Mouse (Mus musculus) liver, adult 2 months (tissue): ENCODE data around the gene Smchd1. TPM values are rescaled to one million over a fixed set of nuclear protein-coding genes. Genes with fewer than 3 reads are reported as not detected.

Source experiments
- DNase-seq: peaks from one replicate; pipeline ENCODE4 v3.0.0-alpha.2; 2011; ENCODE audit warnings: low read depth, low spot score; ENCODE audit errors: extremely low read depth
- H3K27ac ChIP-seq: fragments of 200-500 bp; replicated peaks from 2 replicates; pipeline ENCODE4 v1.5.1; 2012; ENCODE audit warnings: low read depth, mild to moderate bottlenecking, control low read depth, inconsistent platforms, low read length; ENCODE audit not compliant: insufficient read depth
- H3K27me3 ChIP-seq: fragments of 200-500 bp; 2 replicates; pipeline ENCODE4 v1.6.1; 2012; ENCODE audit warnings: mild to moderate bottlenecking, moderate library complexity, low read length, inconsistent platforms; ENCODE audit not compliant: control insufficient read depth, insufficient read depth
- H3K36me3 ChIP-seq: fragments of 200-500 bp; 2 replicates; pipeline ENCODE4 v1.6.1; 2012; ENCODE audit warnings: low read length, inconsistent platforms; ENCODE audit not compliant: control insufficient read depth, insufficient read depth
- H3K4me1 ChIP-seq: fragments of 200-500 bp; 2 replicates; pipeline ENCODE4 v1.6.1; 2011; ENCODE audit warnings: low read length; ENCODE audit not compliant: control insufficient read depth, insufficient read depth
- H3K4me3 ChIP-seq: fragments of 200-500 bp; 2 replicates; pipeline ENCODE4 v1.5.1; 2011; ENCODE audit warnings: low read depth, mild to moderate bottlenecking, control low read depth, low read length, moderate library complexity; ENCODE audit not compliant: insufficient read depth
- H3K79me2 ChIP-seq: fragments of 200-500 bp; 2 replicates; pipeline ENCODE4 v1.6.1; 2012; ENCODE audit warnings: inconsistent platforms, mild to moderate bottlenecking, low read length, moderate library complexity; ENCODE audit not compliant: control insufficient read depth, insufficient read depth
- H3K9ac ChIP-seq: fragments of 200-500 bp; 2 replicates; pipeline ENCODE4 v1.6.1; 2012; ENCODE audit warnings: low read depth, mild to moderate bottlenecking, control low read depth, inconsistent platforms, low read length
- CTCF ChIP-seq: fragments of 200-500 bp; IDR thresholded peaks from 2 replicates; pipeline ENCODE4 v1.5.1; 2011; ENCODE audit warnings: low read depth, low read length, control low read depth
- POLR2A ChIP-seq: fragments of 200-500 bp; IDR thresholded peaks from 2 replicates; pipeline ENCODE4 v1.6.1; 2011; ENCODE audit warnings: low read length, control low read depth; ENCODE audit not compliant: insufficient read depth; ENCODE audit errors: extremely low read depth
- WGBS: fragments of 180-500 bp; shearing (Covaris S2); methylation state at CpG from one replicate; pipeline ENCODE4 v1.1.7; 2018; 5-methylcytosine and 5-hydroxymethylcytosine counted together
- polyA plus RNA-seq: library from polyadenylated mRNA; depleted of rRNA; stranded (reverse); fragments of >200 nt; gene quantifications from 2 replicates; pipeline ENCODE4 v1.2.3, GENCODE M21; 2012
- total RNA-seq: library from RNA; depleted of rRNA; stranded (reverse); fragments of >200 nt; gene quantifications from 2 replicates; pipeline ENCODE4 v1.2.3, GENCODE M21; 2014

Gene Smchd1
- total and polyA plus RNA-seq, 2 experiments: 2.5 to 17.1 TPM

DNA sequence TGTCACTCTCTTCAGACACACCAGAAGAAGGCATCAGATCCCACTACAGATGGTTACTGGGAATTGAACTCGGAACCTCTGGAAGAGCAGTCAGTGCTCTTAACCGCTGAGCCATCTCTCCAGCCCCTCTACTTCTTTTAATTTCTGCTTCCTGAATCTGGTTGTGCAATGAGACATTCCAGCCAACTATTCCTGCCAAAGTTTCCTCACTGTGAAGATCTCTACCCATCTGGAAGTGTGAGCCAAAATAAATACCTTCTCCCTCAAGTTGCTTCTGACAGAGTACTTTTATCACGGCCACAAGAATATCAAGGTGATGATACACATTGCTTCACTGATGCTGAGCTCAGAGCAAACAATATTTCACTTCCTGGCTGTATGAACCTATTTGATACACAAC is 155.8 kb downstream of the Smchd1 start:
- H3K27ac ChIP-seq: no peak overlapping the region
- H3K4me1 ChIP-seq: no peaks in the 10 kb centered on the region
- no peaks in the 10 kb centered on the region for H3K79me2 ChIP-seq
- H3K36me3 ChIP-seq: no peaks in the 10 kb centered on the region
- H3K27me3 ChIP-seq: no peaks in the 10 kb centered on the region
- TF ChIP-seq CTCF (no peak), POLR2A (no peak)
- peak; percentile 44 for DNase-seq
- H3K4me3 ChIP-seq: no peak overlapping the region
- no peak overlapping the region for H3K9ac ChIP-seq
- 59% methylated on average over 3 of the region's 3 CpGs for whole genome bisulfite sequencing

- H3K79me2 ChIP-seq: no peaks in the 10 kb centered on the region
- no peaks in the 10 kb centered on the region for H3K27me3 ChIP-seq
- WGBS: 93% methylated on average over 4 of the region's 4 CpGs
- H3K4me3 ChIP-seq: no peak overlapping the region
- TF ChIP-seq CTCF (no peak), POLR2A (no peak)
- no peaks in the 10 kb centered on the region for H3K36me3 ChIP-seq
- H3K27ac ChIP-seq: no peak overlapping the region
- H3K9ac ChIP-seq: no peak overlapping the region
- DNase-seq: no peak
- no peaks in the 10 kb centered on the region for H3K4me1 ChIP-seq
Measured at GRCm38 (mm10) chr17:71317571-71317970, 157.6 kb downstream of the Smchd1 start.

DNA sequence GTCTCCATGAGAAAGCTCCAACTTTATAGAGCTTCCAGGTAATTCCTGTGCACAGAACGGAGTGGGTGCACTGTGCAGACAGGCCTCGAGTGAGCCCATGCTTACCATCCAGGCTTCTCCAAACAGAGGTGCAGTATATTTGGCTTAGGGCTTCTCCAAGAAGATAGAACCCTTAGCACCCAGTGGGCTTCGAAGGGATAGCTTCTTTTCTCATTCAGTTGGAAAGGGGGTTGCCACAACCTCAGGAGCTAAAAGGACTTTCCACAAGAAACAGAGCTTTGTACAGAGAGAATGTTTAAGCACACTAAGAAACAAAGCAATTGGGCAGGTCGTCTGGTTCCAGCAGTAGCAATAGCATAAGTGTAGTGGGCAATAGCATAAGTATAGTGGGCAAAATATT is 160.8 kb downstream of the Smchd1 start:
- DNase-seq: no peak
- 79% methylated on average over 4 of the region's 4 CpGs for WGBS
- H3K4me1 ChIP-seq: no peaks in the 10 kb centered on the region
- H3K27me3 ChIP-seq: peaks cover 18% of the 10 kb centered on the region; the same call in 1 of the 2 replicates
- H3K27ac ChIP-seq: no peak overlapping the region
- no peaks in the 10 kb centered on the region for H3K79me2 ChIP-seq
- TF ChIP-seq POLR2A: no peak
- TF ChIP-seq CTCF: no peak
- no peak overlapping the region for H3K4me3 ChIP-seq
- H3K36me3 ChIP-seq: no peaks in the 10 kb centered on the region
- H3K9ac ChIP-seq: no peak overlapping the region

- Histone ChIP-seq H3K27me3 (peaks cover 18% of the 10 kb centered on the region; the same call in 1 of the 2 replicates), H3K9ac (0 out of 2 replicates have a peak within 1 kb of the TSS, but pooled peaks have one; percentile 19), H3K4me1 (no peaks in the 10 kb centered on the region), H3K27ac (no peak within 1 kb of the TSS), H3K36me3 (no peaks in the 10 kb centered on the region), H3K79me2 (no peaks in the 10 kb centered on the region), H3K4me3 (peak within 1 kb of the TSS; percentile 46; the same call in 1 of the 2 replicates)
- DNase-seq: no peak
- WGBS: 13% methylated on average over 20 of the region's 20 CpGs
- TF ChIP-seq CTCF (no peak), POLR2A (no peak)
Measured at GRCm38 (mm10) chr17:71311340-71312171, 163.6 kb downstream of the Smchd1 start, which contains the start of gene Emilin2. Gene Emilin2 (minus strand): TSS chr17:71311978.

DNA sequence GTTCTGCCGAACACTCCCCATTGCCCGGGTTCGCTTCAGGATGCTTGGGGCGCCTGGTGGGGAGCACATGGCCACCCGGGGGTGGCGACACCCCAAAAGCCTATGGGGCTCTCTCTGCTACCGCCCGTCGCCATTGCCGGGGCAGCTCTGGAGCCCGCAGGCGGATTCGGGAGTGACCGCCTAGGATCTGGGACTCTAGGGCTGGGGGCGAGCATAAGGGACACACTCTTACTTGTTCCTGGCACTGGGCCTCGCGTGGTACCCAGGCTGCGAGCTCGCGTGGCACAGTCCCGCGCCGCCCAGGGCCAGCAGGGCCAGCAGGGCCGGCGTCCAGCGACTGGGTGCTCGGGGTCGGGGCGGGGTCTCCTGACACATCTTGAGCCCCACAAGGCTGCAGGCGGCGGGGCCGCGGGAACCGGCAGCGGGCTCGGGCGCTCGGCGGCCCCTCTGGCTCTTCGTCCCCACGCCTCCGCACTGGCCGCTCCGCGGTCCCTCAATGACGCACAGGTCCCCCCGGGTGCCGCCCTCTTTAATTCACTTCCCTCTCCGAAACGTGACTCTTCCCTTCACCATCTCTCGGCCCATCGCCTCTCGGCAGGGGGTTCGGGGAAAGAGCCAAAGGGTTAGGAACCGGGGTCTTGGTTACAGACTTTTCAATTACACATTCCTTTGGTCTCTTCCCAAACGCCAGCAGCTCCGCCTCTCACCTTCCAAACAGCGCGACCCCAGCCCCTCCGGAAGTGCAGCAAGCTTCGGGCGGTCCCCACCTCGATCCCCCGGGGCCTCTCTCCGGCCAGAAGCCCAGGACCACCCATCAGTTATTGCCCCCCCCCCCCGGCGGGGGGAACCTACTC is 164.4 kb downstream of the Smchd1 start:
- WGBS: 2% methylated on average over 67 of the region's 67 CpGs
- Histone ChIP-seq H3K4me1 (no peaks in the 10 kb centered on the region), H3K79me2 (no peaks in the 10 kb centered on the region), H3K9ac (peak overlapping the region; percentile 37; the same call in 1 of the 2 replicates), H3K27ac (no peak overlapping the region), H3K36me3 (no peaks in the 10 kb centered on the region), H3K4me3 (peak overlapping the region; percentile 46; the same call in 1 of the 2 replicates), H3K27me3 (peaks cover 18% of the 10 kb centered on the region; the same call in 1 of the 2 replicates)
- TF ChIP-seq CTCF: no peak
- no peak for TF ChIP-seq POLR2A
- no peak for DNase-seq
